Mouse (Mus musculus) granulocyte monocyte progenitor cell, adult 5-6 weeks (primary cell): ENCODE data around the gene Tprgl. TPM values are rescaled to one million over a fixed set of nuclear protein-coding genes. Genes with fewer than 3 reads are reported as not detected.

Experiments used
- ATAC-seq: replicated peaks from 2 replicates; pipeline ENCODE4 v1.8.0; 2016; ENCODE audit warnings: mild to moderate bottlenecking, moderate TSS enrichment, inconsistent platforms; ENCODE audit not compliant: poor library complexity, severe bottlenecking
- total RNA-seq, 2 experiments: library from RNA; stranded (forward) in 1 of 2; stranded (reverse) in 1 of 2; fragments of 200-712, 200-1000 nt in 1 of 2; fragments of >200 nt in 1 of 2; fragmentation: Nextera tagmentation in 1 of 2; gene quantifications; 2 replicates each; pipeline ENCODE4 v1.2.3; 2014 to 2017

Tprgl gene
- total RNA-seq, 2 experiments from 2014 or later: 28.9 to 52.5 TPM

- no peak for ATAC-seq
Measured at GRCm38 (mm10) chr4:154122374-154122773, 38.1 kb downstream of the Tprgl start.

GRCm38 (mm10) chr4:154121800-154122199 is 38.7 kb downstream of the Tprgl start:
- no peak for ATAC-seq

GRCm38 (mm10) chr4:154119208-154119607 is 41.3 kb downstream of the Tprgl start:
- no peak for ATAC-seq

- ATAC-seq: no peak
Measured at GRCm38 (mm10) chr4:154118782-154119181, 41.7 kb downstream of the Tprgl start.

GRCm38 (mm10) chr4:154116421-154116820 is 44.0 kb downstream of the Tprgl start:
- no peak for ATAC-seq

GRCm38 (mm10) chr4:154109850-154110243 is 50.6 kb downstream of the Tprgl start:
- no peak for ATAC-seq

- no peak for ATAC-seq
Measured at GRCm38 (mm10) chr4:154109216-154109849, 51.1 kb downstream of the Tprgl start.

Other genes with a start within 250 kb of the Tprgl start
- gene A430005L14Rik, start 203.4 kb downstream of the Tprgl start, total RNA-seq (2014; fragmentation: Nextera tagmentation): 25.0 and 40.8 TPM in 2 replicates
- 45.4 and 55.1 TPM in 2 replicates for gene A430005L14Rik, start 203.4 kb downstream of the Tprgl start, total RNA-seq (2017)
- gene Dffb, start 185.5 kb downstream of the Tprgl start, total RNA-seq (2014; fragmentation: Nextera tagmentation): 11.8 and 14.2 TPM in 2 replicates
- 6.7 and 13.4 TPM in 2 replicates for gene Dffb, start 185.5 kb downstream of the Tprgl start, total RNA-seq (2017)
- gene Cep104, start 185.5 kb downstream of the Tprgl start, total RNA-seq (2014; fragmentation: Nextera tagmentation): 5.7 and 10.7 TPM in 2 replicates
- gene Cep104, start 185.5 kb downstream of the Tprgl start, total RNA-seq (2017): 4.2 and 6.9 TPM in 2 replicates
- 15.7 and 22.7 TPM in 2 replicates for gene Lrrc47, start 148.9 kb downstream of the Tprgl start, total RNA-seq (2014; fragmentation: Nextera tagmentation)
- 23.5 and 32.4 TPM in 2 replicates for gene Lrrc47, start 148.9 kb downstream of the Tprgl start, total RNA-seq (2017)
- gene Smim1, start 134.4 kb downstream of the Tprgl start, total RNA-seq (2014; fragmentation: Nextera tagmentation): not detected in 2 replicates
- 0.05 and 0.60 TPM in 2 replicates for gene Smim1, start 134.4 kb downstream of the Tprgl start, total RNA-seq (2017)
- gene Ccdc27, start 118.0 kb downstream of the Tprgl start, total RNA-seq (2014; fragmentation: Nextera tagmentation): not detected in 2 replicates
- gene Ccdc27, start 118.0 kb downstream of the Tprgl start, total RNA-seq (2017): not detected in 2 replicates
- not detected in 2 replicates for gene Trp73, start 20.5 kb downstream of the Tprgl start, total RNA-seq (2014; fragmentation: Nextera tagmentation)
- gene Trp73, start 20.5 kb downstream of the Tprgl start, total RNA-seq (2017): not detected in 2 replicates
- gene Wrap73, start 18.3 kb downstream of the Tprgl start, total RNA-seq (2014; fragmentation: Nextera tagmentation): 8.0 and 18.9 TPM in 2 replicates
- 8.6 and 24.1 TPM in 2 replicates for gene Wrap73, start 18.3 kb downstream of the Tprgl start, total RNA-seq (2017)
- not detected in 2 replicates for gene Megf6, start 10.1 kb upstream of the Tprgl start, total RNA-seq (2014; fragmentation: Nextera tagmentation)
- gene Megf6, start 10.1 kb upstream of the Tprgl start, total RNA-seq (2017): not detected in 2 replicates
- not detected in 2 replicates for gene Arhgef16, start 141.0 kb upstream of the Tprgl start, total RNA-seq (2014; fragmentation: Nextera tagmentation)
- not detected in 2 replicates for gene Arhgef16, start 141.0 kb upstream of the Tprgl start, total RNA-seq (2017)
- not detected in 2 replicates for gene B230104I21Rik, start 175.5 kb upstream of the Tprgl start, total RNA-seq (2014; fragmentation: Nextera tagmentation)
- not detected in 2 replicates for gene B230104I21Rik, start 175.5 kb upstream of the Tprgl start, total RNA-seq (2017)